26 mouse cellular contexts compared by ENCODE assay signal in genomic region chr1:169699184-169699583, GRCm38 (mm10). TPM values are rescaled to one million over a fixed set of nuclear protein-coding genes. Genes with fewer than 3 reads are reported as not detected.
DNase-seq lines count a peak whose midpoint lies in the region; ATAC-seq and TF ChIP-seq lines count a peak whose summit lies in the region.
"Had no signal": no experiment of that assay in that cellular context is flagged by ENCODE, and none has a peak within 500 bp of the region (broad histone marks: within the 10 kb centered on the region; RNA-seq: fewer than 3 reads in every experiment).

No protein-coding gene starts in this region.

- no peaks in the 10 kb centered on the region for H3K36me3 ChIP-seq in myocyte (ENCODE audit: control insufficient read depth, insufficient read depth)
- H3K36me3 ChIP-seq in forebrain, postnatal 0 days (ENCODE audit: insufficient read depth), result no peaks in the 10 kb centered on the region
- H3K36me3 ChIP-seq: forebrain, embryonic 12.5 days; forebrain, embryonic 15.5 days; heart, embryonic 10.5 days; heart, embryonic 13.5 days had no signal

- H3ac ChIP-seq in myocyte (ENCODE audit: control insufficient read depth, insufficient read length), result no peak overlapping the region

- TF ChIP-seq POLR2A in myocyte (IDR thresholded peaks at IDR 0.05; ENCODE audit: insufficient read length, low read depth), result no peak

- no peaks in the 10 kb centered on the region for H3K9me3 ChIP-seq in forebrain, postnatal 0 days (ENCODE audit: low read length)
- H3K9me3 ChIP-seq: forebrain, embryonic 12.5 days; forebrain, embryonic 15.5 days; heart, embryonic 10.5 days; heart, embryonic 13.5 days had no signal

- WGBS in forebrain, postnatal 0 days, result 91% methylated on average over 2 of the region's 2 CpGs

- no peaks in the 10 kb centered on the region for H3K4me1 ChIP-seq in forebrain, postnatal 0 days (ENCODE audit: insufficient read depth)
- H3K4me1 ChIP-seq: forebrain, embryonic 12.5 days; forebrain, embryonic 15.5 days; heart, embryonic 10.5 days; heart, embryonic 13.5 days had no signal

- no peak overlapping the region for H3K27ac ChIP-seq in forebrain, postnatal 0 days (ENCODE audit: low read depth, low read length)
- H3K27ac ChIP-seq: forebrain, embryonic 12.5 days; forebrain, embryonic 15.5 days; heart, adult 2 months; heart, embryonic 10.5 days; heart, embryonic 13.5 days; hindbrain, embryonic 14.5 days; hindbrain, postnatal 0 days had no signal

- H3K4me3 ChIP-seq in myocyte, result no peak overlapping the region
- no peak overlapping the region for H3K4me3 ChIP-seq in forebrain, postnatal 0 days (ENCODE audit: low read depth, low read length)
- H3K4me3 ChIP-seq: forebrain, embryonic 12.5 days; forebrain, embryonic 15.5 days; heart, adult 2 months; heart, embryonic 10.5 days; heart, embryonic 13.5 days had no signal

- no peak for TF ChIP-seq CTCF in forebrain, postnatal 0 days (IDR thresholded peaks at IDR 0.05; ENCODE audit: low read depth)

- H3K79me2 ChIP-seq in myocyte (ENCODE audit: control insufficient read depth, insufficient read depth), result no peaks in the 10 kb centered on the region

- H3K4me2 ChIP-seq in myocyte (ENCODE audit: low read depth), result peak overlapping the region; percentile 10
- H3K4me2 ChIP-seq in forebrain, postnatal 0 days (ENCODE audit: low read depth), result no peak overlapping the region
- H3K4me2 ChIP-seq: forebrain, embryonic 12.5 days; forebrain, embryonic 15.5 days; heart, embryonic 13.5 days; hindbrain, embryonic 14.5 days had no signal

- DNase-seq in 3134 (ENCODE audit: extremely low read depth, insufficient read length, low spot score), result peak; percentile 60
- peak; percentile 87 for DNase-seq in Muller cell, postnatal 12 days (ENCODE audit: inconsistent ontology term)
- peak; percentile 20 for DNase-seq in brain, adult 2 months (ENCODE audit: low read depth, low spot score)
- no peak for DNase-seq in kidney, adult 18-20 months
- no peak for DNase-seq in cerebellum, postnatal 36 days
- DNase-seq in forebrain, postnatal 0 days, result no peak
- DNase-seq: adrenal gland, adult 8-10 months; cerebellum, adult 11 months; cerebellum, adult 9-11 months; cerebellum, postnatal 25 days; gastrocnemius, postnatal 10 days; gastrocnemius, postnatal 36 days; heart, adult 2 months; heart, postnatal 14 days; heart, postnatal 4 days had no signal

- no peaks in the 10 kb centered on the region for H3K27me3 ChIP-seq in myocyte (ENCODE audit: control insufficient read depth, insufficient read depth, insufficient read length)
- no peaks in the 10 kb centered on the region for H3K27me3 ChIP-seq in forebrain, postnatal 0 days (ENCODE audit: insufficient read depth, low read length)
- H3K27me3 ChIP-seq: forebrain, embryonic 12.5 days; forebrain, embryonic 15.5 days; heart, embryonic 13.5 days had no signal

- H3K9ac ChIP-seq in forebrain, postnatal 0 days, result no peak overlapping the region
- H3K9ac ChIP-seq: forebrain, embryonic 12.5 days; forebrain, embryonic 15.5 days; heart, embryonic 13.5 days; hindbrain, embryonic 14.5 days had no signal

- ATAC-seq in forebrain, postnatal 0 days, result no peak
- ATAC-seq: activated CD4-positive, CD25-positive, alpha-beta regulatory T cell, adult 4 months; forebrain, embryonic 15.5 days; hindbrain, postnatal 0 days; inflammation-experienced regulatory T-cells, adult 6 months; intestine, embryonic 16.5 days had no signal

TF ChIP-seq in myocyte, 11 proteins besides CTCF, POLR2A, EP300 and RAD21:
- TF ChIP-seq POLR2AphosphoS2 (IDR thresholded peaks at IDR 0.05; ENCODE audit: insufficient read length, low read depth) (no peak), USF1 (IDR thresholded peaks at IDR 0.05; ENCODE audit: low read depth) (no peak), REST (IDR thresholded peaks at IDR 0.05; ENCODE audit: insufficient read depth, insufficient read length) (no peak), MYOG (IDR thresholded peaks at IDR 0.05; ENCODE audit: control insufficient read depth in 1 of 3, insufficient read depth in 1 of 3, insufficient read length in 2 of 3, low read depth in 2 of 3) (no peak), MAX (IDR thresholded peaks at IDR 0.05; ENCODE audit: low read depth) (no peak), E2F4 (IDR thresholded peaks at IDR 0.05; ENCODE audit: insufficient read depth) (no peak), CEBPB (IDR thresholded peaks at IDR 0.05; ENCODE audit: insufficient read depth, poor library complexity, severe bottlenecking) (no peak), TCF3 (IDR thresholded peaks at IDR 0.05; ENCODE audit: insufficient read length, low read depth) (no peak)

RNA-seq across cellular contexts. Expression of gene Rgs5, which starts 43.9 kb away (rescaled TPM):
- 0.01 TPM for polyA plus RNA-seq in myocyte (2012; fragmentation: generic; extraction: Trizol)
- total RNA-seq in forebrain, postnatal 0 days (2014; rRNA removed), result 58.4 and 79.1 TPM in 2 replicates
- polyA plus RNA-seq in forebrain, postnatal 0 days (2015; fragmentation: Nextera tagmentation; extraction: Ambion mirVana), result 14.8 and 15.0 TPM in 2 replicates
- total RNA-seq: granulocyte monocyte progenitor cell, adult 5-6 weeks had no signal
- polyA plus RNA-seq: activated CD4-positive, CD25-positive, alpha-beta regulatory T cell, adult 4 months had no signal

RNA-seq across cellular contexts. Expression of gene Rgs4, which starts 48.3 kb away (rescaled TPM):
- 0.26 TPM for polyA plus RNA-seq in myocyte (2012; fragmentation: generic; extraction: Trizol)
- 113 and 130 TPM in 2 replicates for total RNA-seq in forebrain, postnatal 0 days (2014; rRNA removed)
- 74.8 and 95.5 TPM in 2 replicates for polyA plus RNA-seq in forebrain, postnatal 0 days (2015; fragmentation: Nextera tagmentation; extraction: Ambion mirVana)
- total RNA-seq: granulocyte monocyte progenitor cell, adult 5-6 weeks had no signal
- polyA plus RNA-seq: activated CD4-positive, CD25-positive, alpha-beta regulatory T cell, adult 4 months; inflammation-experienced regulatory T-cells, adult 6 months had no signal

Comparison
In these comparisons a context has a peak if more than half of its experiments do, and no peak if none do; other contexts are left out.
1. DNase-seq: peak in 3134 (single experiment), Muller cell, postnatal 12 days (single experiment) and brain, adult 2 months (single experiment); none in kidney, adult 18-20 months (single experiment), cerebellum, postnatal 36 days (0 of 2) and forebrain, postnatal 0 days (single experiment).
2. RNA of gene Rgs5, which starts 43.9 kb away (polyA plus RNA-seq): 14.8 to 15.0 TPM in forebrain, postnatal 0 days; 0.01 TPM in myocyte (single experiment); every median in the first group is over 10 times any median in the second.
3. RNA of gene Rgs4, which starts 48.3 kb away (polyA plus RNA-seq): 74.8 to 95.5 TPM in forebrain, postnatal 0 days; 0.26 TPM in myocyte (single experiment); every median in the first group is over 10 times any median in the second.